Mouse (Mus musculus) stomach, embryonic 14.5 days (tissue): ENCODE measurements around the gene Cdc6. TPM values are rescaled to one million over a fixed set of nuclear protein-coding genes. Genes with fewer than 3 reads are reported as not detected.

Experiments used
- ATAC-seq: fragments of 200-750 bp; cut with Nextera tagmentation; 2 replicates; pipeline ENCODE4 v1.8.0; 2017; ENCODE audit warnings: low read depth, moderate TSS enrichment; ENCODE audit not compliant: insufficient number of reproducible peaks, insufficient read depth, low FRiP score
- H3K27ac ChIP-seq: fragments of 300-500 bp; sonication (generic); 2 replicates; pipeline ENCODE4 v1.5.1; 2014; ENCODE audit warnings: mild to moderate bottlenecking, low read length, moderate library complexity, mixed read lengths
- H3K27me3 ChIP-seq: fragments of 300-500 bp; sonication (generic); 2 replicates; pipeline ENCODE4 v1.6.1; 2014; ENCODE audit warnings: low read length, control low read depth, mixed read lengths; ENCODE audit not compliant: control insufficient read depth, insufficient read depth
- H3K36me3 ChIP-seq: fragments of 300-500 bp; sonication (generic); 2 replicates; pipeline ENCODE4 v1.6.1; 2014; ENCODE audit warnings: mild to moderate bottlenecking, control low read depth, low read length, moderate library complexity, mixed read lengths; ENCODE audit not compliant: control insufficient read depth, insufficient read depth
- H3K4me1 ChIP-seq: fragments of 300-500 bp; sonication (generic); 2 replicates; pipeline ENCODE4 v1.6.1; 2014; ENCODE audit warnings: low read length, control low read depth, mixed read lengths; ENCODE audit not compliant: control insufficient read depth, insufficient read depth
- H3K4me2 ChIP-seq: fragments of 300-500 bp; sonication (generic); replicated peaks from 2 replicates; pipeline ENCODE4 v1.6.1; 2014; ENCODE audit warnings: low read depth, low read length, control low read depth
- H3K4me3 ChIP-seq: fragments of 300-500 bp; sonication (generic); 2 replicates; pipeline ENCODE4 v1.5.1; 2014; ENCODE audit warnings: low read depth, low read length, control low read depth
- H3K9ac ChIP-seq: fragments of 300-500 bp; sonication (generic); replicated peaks from 2 replicates; pipeline ENCODE4 v1.6.1; 2014; ENCODE audit warnings: low read depth, mild to moderate bottlenecking, control low read depth, low read length, moderate library complexity, mixed read lengths
- H3K9me3 ChIP-seq: fragments of 300-500 bp; sonication (generic); 2 replicates; pipeline ENCODE4 v1.6.1; 2016; ENCODE audit warnings: low read depth, low read length, control low read depth; ENCODE audit not compliant: control insufficient read depth
- WGBS: fragments of 180-500 bp; shearing (Covaris S2); extraction: QIAGEN DNeasy Blood & Tissue Kit; methylation state at CpG from one replicate; pipeline ENCODE4 v1.1.7; 2014; 5-methylcytosine and 5-hydroxymethylcytosine counted together
- polyA plus RNA-seq: library from polyadenylated mRNA; unstranded; fragments of >200 nt; fragmentation: Nextera tagmentation; extraction: Ambion mirVana; gene quantifications from 2 replicates; pipeline ENCODE4 v1.2.1, GENCODE M21; 2014

The Cdc6 gene
- polyA plus RNA-seq, 1 experiment from 2014 or later = 31.4 TPM

- peaks cover 1% of the 10 kb centered on the region for H3K36me3 ChIP-seq
- peak overlapping the region; percentile 19; the same call in 1 of the 2 replicates for H3K4me2 ChIP-seq
- H3K9me3 ChIP-seq = no peaks in the 10 kb centered on the region
- H3K9ac ChIP-seq = no peak overlapping the region; the same call in 1 of the 2 replicates
- peak overlapping the region; percentile 8; the same call in 1 of the 2 replicates for H3K4me3 ChIP-seq
- H3K27me3 ChIP-seq = no peaks in the 10 kb centered on the region
- WGBS = 24% methylated on average over 11 of the region's 11 CpGs
- peaks cover 85% of the 10 kb centered on the region for H3K4me1 ChIP-seq
- H3K27ac ChIP-seq = peak overlapping the region; percentile 96
- no peak for ATAC-seq
Observed at GRCm38 (mm10) chr11:98944897-98945604, 37.5 kb downstream of the Cdc6 start.

- H3K36me3 ChIP-seq = peaks cover 7% of the 10 kb centered on the region
- peaks cover 85% of the 10 kb centered on the region for H3K4me1 ChIP-seq
- no peak overlapping the region for H3K9ac ChIP-seq
- no peaks in the 10 kb centered on the region for H3K27me3 ChIP-seq
- no peak for ATAC-seq
- peak overlapping the region; percentile 40; the same call in 1 of the 2 replicates for H3K27ac ChIP-seq
- 53% methylated on average over 3 of the region's 3 CpGs for WGBS
- no peaks in the 10 kb centered on the region for H3K9me3 ChIP-seq
- H3K4me2 ChIP-seq = no peak overlapping the region
- peak overlapping the region; percentile 8; the same call in 1 of the 2 replicates for H3K4me3 ChIP-seq
Observed at GRCm38 (mm10) chr11:98945605-98945977, 38.0 kb downstream of the Cdc6 start.

- H3K36me3 ChIP-seq = peaks cover 8% of the 10 kb centered on the region
- peak overlapping the region; percentile 67; the same call in 1 of the 2 replicates for H3K27ac ChIP-seq
- no peaks in the 10 kb centered on the region for H3K9me3 ChIP-seq
- H3K4me1 ChIP-seq = peaks cover 78% of the 10 kb centered on the region
- H3K4me3 ChIP-seq = no peak overlapping the region
- 51% methylated on average over 18 of the region's 18 CpGs for WGBS
- H3K4me2 ChIP-seq = no peak overlapping the region
- 0 out of 2 replicates have a peak overlapping the region, but pooled peaks have one; percentile 6 for H3K9ac ChIP-seq
- ATAC-seq = no peak
- H3K27me3 ChIP-seq = no peaks in the 10 kb centered on the region
Observed at GRCm38 (mm10) chr11:98947969-98948569, 40.5 kb downstream of the Cdc6 start.

- no peaks in the 10 kb centered on the region for H3K9me3 ChIP-seq
- H3K9ac ChIP-seq = no peak overlapping the region
- 54% methylated on average over 12 of the region's 12 CpGs for WGBS
- peaks cover 76% of the 10 kb centered on the region for H3K4me1 ChIP-seq
- no peaks in the 10 kb centered on the region for H3K27me3 ChIP-seq
- H3K27ac ChIP-seq = no peak overlapping the region
- no peak overlapping the region for H3K4me3 ChIP-seq
- H3K36me3 ChIP-seq = peaks cover 8% of the 10 kb centered on the region
- no peak for ATAC-seq
- H3K4me2 ChIP-seq = no peak overlapping the region
Observed at GRCm38 (mm10) chr11:98949242-98949957, 41.8 kb downstream of the Cdc6 start.

DNA sequence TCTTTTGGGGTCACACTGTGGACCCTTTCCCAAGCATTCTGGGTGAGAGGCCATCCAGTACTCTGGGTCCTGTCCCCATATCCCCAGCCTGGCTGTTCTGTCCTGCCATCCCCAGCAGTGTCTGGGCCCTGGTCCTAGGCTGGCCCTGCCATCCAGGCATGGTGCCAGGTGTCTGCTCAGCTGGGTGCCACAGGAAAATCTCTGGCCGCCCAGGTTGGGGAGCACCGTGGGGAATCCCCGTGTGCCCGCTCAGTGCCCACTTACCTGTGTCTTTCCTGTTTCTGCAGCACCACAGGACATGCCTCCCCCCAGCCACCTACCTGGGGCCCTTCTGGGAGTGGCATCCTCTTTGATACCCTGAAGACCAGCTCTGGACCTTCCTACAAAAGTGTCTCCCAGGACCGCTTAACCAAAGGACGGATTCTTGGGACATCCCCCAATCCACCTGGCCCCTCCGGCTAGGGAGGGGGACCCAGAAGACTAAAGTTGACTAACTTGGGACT is 42.4 kb downstream of the Cdc6 start:
- 81% methylated on average over 7 of the region's 7 CpGs for WGBS
- H3K4me3 ChIP-seq = no peak overlapping the region
- no peak overlapping the region; the same call in 1 of the 2 replicates for H3K27ac ChIP-seq
- H3K36me3 ChIP-seq = peaks cover 8% of the 10 kb centered on the region
- no peak overlapping the region for H3K9ac ChIP-seq
- peaks cover 76% of the 10 kb centered on the region for H3K4me1 ChIP-seq
- no peak for ATAC-seq
- H3K27me3 ChIP-seq = no peaks in the 10 kb centered on the region
- no peaks in the 10 kb centered on the region for H3K9me3 ChIP-seq
- H3K4me2 ChIP-seq = no peak overlapping the region

GRCm38 (mm10) chr11:98950484-98950883 is 42.9 kb downstream of the Cdc6 start:
- no peak overlapping the region for H3K9ac ChIP-seq
- ATAC-seq = no peak
- H3K27ac ChIP-seq = peak overlapping the region; percentile 75; the same call in 1 of the 2 replicates
- peaks cover 8% of the 10 kb centered on the region for H3K36me3 ChIP-seq
- H3K4me2 ChIP-seq = no peak overlapping the region
- no peaks in the 10 kb centered on the region for H3K27me3 ChIP-seq
- no peak overlapping the region for H3K4me3 ChIP-seq
- WGBS = 79% methylated on average over 9 of the region's 9 CpGs
- H3K4me1 ChIP-seq = peaks cover 76% of the 10 kb centered on the region
- H3K9me3 ChIP-seq = no peaks in the 10 kb centered on the region

GRCm38 (mm10) chr11:98951026-98951906 is 43.7 kb downstream of the Cdc6 start:
- peaks cover 71% of the 10 kb centered on the region for H3K4me1 ChIP-seq
- no peak for ATAC-seq
- no peak overlapping the region for H3K4me3 ChIP-seq
- H3K9ac ChIP-seq = no peak overlapping the region; the same call in 1 of the 2 replicates
- peaks cover 8% of the 10 kb centered on the region for H3K36me3 ChIP-seq
- WGBS = 65% methylated on average over 15 of the region's 16 CpGs
- H3K27ac ChIP-seq = peak overlapping the region; percentile 75; the same call in 1 of the 2 replicates
- no peaks in the 10 kb centered on the region for H3K27me3 ChIP-seq
- H3K9me3 ChIP-seq = no peaks in the 10 kb centered on the region
- no peak overlapping the region for H3K4me2 ChIP-seq
